Mouse (Mus musculus) limb, embryonic 13.5 days (tissue): ENCODE measurements at regions not wholly inside any gene's neighbourhood (a gene's known extent, or its start where the extent isn't known, plus 50 kb on each side); places are given as distances from the start of the nearest gene placed in this dataset.

Source experiments
- ATAC-seq: fragments of 200-750 bp; cut with Nextera tagmentation; 2 replicates; pipeline ENCODE4 v1.8.0; 2017; ENCODE audit warnings: low read depth, moderate number of reproducible peaks, moderate TSS enrichment; ENCODE audit not compliant: low FRiP score
- H3K27ac ChIP-seq: fragments of 300-500 bp; sonication (generic); 2 replicates; pipeline ENCODE4 v1.5.1; 2015; ENCODE audit warnings: inconsistent platforms, mild to moderate bottlenecking, moderate library complexity
- H3K27me3 ChIP-seq: fragments of 300-500 bp; sonication (generic); 2 replicates; pipeline ENCODE4 v1.6.1; 2015; ENCODE audit warnings: mild to moderate bottlenecking, inconsistent platforms
- H3K36me3 ChIP-seq: fragments of 300-500 bp; sonication (generic); 2 replicates; pipeline ENCODE4 v1.6.1; 2015; ENCODE audit warnings: inconsistent platforms, mild to moderate bottlenecking, moderate library complexity
- H3K4me1 ChIP-seq: fragments of 300-500 bp; sonication (generic); 2 replicates; pipeline ENCODE4 v1.6.1; 2015; ENCODE audit warnings: inconsistent platforms
- H3K4me2 ChIP-seq: fragments of 300-500 bp; sonication (generic); replicated peaks from 2 replicates; pipeline ENCODE4 v1.6.1; 2015; ENCODE audit warnings: inconsistent platforms, mild to moderate bottlenecking, moderate library complexity
- H3K4me3 ChIP-seq: fragments of 300-500 bp; sonication (generic); 2 replicates; pipeline ENCODE4 v1.5.1; 2015; ENCODE audit warnings: moderate library complexity, mild to moderate bottlenecking, inconsistent platforms
- H3K9ac ChIP-seq: fragments of 300-500 bp; sonication (generic); 2 replicates; pipeline ENCODE4 v1.6.1; 2015; ENCODE audit warnings: mild to moderate bottlenecking, inconsistent platforms
- H3K9me3 ChIP-seq: fragments of 300-500 bp; sonication (generic); 2 replicates; pipeline ENCODE4 v1.6.1; 2016; ENCODE audit warnings: inconsistent platforms
- WGBS: fragments of 180-500 bp; shearing (Covaris S2); methylation state at CpG from one replicate; pipeline ENCODE4 v1.1.7; 2015; 5-methylcytosine and 5-hydroxymethylcytosine counted together

DNA sequence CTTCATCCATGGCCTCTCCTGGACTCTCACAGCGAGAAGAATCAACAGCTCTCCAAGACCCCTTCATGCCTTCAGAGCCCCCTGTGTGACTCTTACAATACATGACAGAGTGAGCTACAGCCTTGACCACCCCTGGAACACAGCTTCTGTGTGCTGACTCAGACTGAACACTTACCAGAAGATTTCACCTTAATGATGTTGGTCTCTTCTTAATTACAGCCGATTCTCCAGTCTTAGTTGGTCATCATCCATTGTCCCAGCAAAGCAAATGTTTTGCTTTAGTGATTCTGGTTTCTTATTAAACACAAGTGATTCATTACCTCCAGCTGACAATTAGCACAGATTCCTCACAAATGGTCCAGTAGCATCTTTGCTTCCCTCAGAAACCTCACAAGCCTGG is 134.0 kb upstream of the Inhba start:
- ATAC-seq: no peak
- H3K4me1 ChIP-seq: no peaks in the 10 kb centered on the region
- H3K27ac ChIP-seq: no peak overlapping the region
- H3K36me3 ChIP-seq: no peaks in the 10 kb centered on the region
- no peaks in the 10 kb centered on the region for H3K9me3 ChIP-seq
- 95% methylated on average over 2 of the region's 2 CpGs for WGBS
- no peak overlapping the region for H3K4me3 ChIP-seq
- no peaks in the 10 kb centered on the region for H3K27me3 ChIP-seq
- no peak overlapping the region for H3K4me2 ChIP-seq
- H3K9ac ChIP-seq: no peak overlapping the region

DNA sequence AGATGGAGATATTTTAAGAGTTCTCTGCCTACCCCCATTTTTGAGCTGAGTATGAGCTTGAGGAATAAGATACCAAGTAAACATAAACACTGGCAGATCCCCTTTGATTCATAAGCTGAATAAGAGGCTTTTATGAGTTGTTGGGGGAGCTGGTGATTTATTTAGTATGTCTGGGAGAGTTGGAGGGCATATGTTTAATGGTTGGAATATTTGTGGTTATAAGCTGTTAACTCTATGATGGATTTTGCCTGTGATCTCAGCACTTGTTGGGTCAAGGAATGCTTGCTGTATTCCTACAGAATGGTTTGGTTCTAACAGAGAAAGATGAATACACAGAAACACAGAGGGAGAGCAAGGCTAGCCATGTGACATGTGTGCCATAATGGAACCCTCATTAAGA is 132.1 kb upstream of the Inhba start:
- no peaks in the 10 kb centered on the region for H3K4me1 ChIP-seq
- no peak for ATAC-seq
- H3K27ac ChIP-seq: no peak overlapping the region
- H3K4me2 ChIP-seq: no peak overlapping the region
- no peak overlapping the region for H3K9ac ChIP-seq
- H3K36me3 ChIP-seq: no peaks in the 10 kb centered on the region
- no peaks in the 10 kb centered on the region for H3K9me3 ChIP-seq
- no peak overlapping the region for H3K4me3 ChIP-seq
- H3K27me3 ChIP-seq: no peaks in the 10 kb centered on the region

DNA sequence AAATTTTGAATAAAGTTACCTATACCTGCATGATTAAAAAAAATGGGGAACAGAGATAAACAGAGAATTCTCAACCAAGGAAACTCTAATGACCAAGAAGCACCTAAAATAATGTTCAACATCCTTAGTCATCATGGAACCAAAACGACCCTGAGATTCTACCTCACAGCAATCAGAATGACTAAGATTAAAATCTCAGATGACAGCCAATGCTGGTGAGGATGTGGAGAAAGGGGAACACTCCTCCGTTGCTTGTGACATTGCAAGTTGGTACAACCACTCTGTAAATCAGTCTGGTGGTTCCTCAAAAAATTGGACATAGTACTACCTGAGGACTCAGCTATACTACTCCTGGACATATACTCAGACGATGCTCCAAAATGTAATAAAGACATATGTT is 120.9 kb upstream of the Inhba start:
- no peak overlapping the region for H3K4me2 ChIP-seq
- H3K9me3 ChIP-seq: no peaks in the 10 kb centered on the region
- no peak overlapping the region for H3K9ac ChIP-seq
- H3K4me3 ChIP-seq: no peak overlapping the region
- H3K4me1 ChIP-seq: no peaks in the 10 kb centered on the region
- H3K36me3 ChIP-seq: no peaks in the 10 kb centered on the region
- H3K27me3 ChIP-seq: no peaks in the 10 kb centered on the region
- no peak for ATAC-seq
- 82% methylated on average over 3 of the region's 3 CpGs for WGBS
- no peak overlapping the region for H3K27ac ChIP-seq

DNA sequence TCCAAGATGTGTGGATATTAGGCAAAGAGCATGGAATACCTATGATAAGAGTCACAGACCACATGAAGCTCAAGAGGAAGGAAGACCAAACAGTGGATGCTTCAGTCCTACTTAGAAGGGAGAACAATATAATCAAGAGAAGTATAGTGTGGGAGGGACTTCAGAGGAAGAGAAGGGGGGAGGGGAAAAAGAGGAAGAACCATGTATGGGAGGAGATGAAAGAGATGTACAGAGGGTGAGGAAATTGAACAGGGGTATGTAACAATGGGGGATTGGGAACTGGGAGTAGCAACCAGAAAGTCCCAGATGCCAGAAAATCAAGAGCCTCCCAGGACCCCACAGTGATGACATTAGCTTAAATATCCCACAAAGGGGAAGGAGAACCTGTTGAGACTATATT is 120.2 kb upstream of the Inhba start:
- Histone ChIP-seq H3K27me3 (no peaks in the 10 kb centered on the region), H3K27ac (no peak overlapping the region), H3K36me3 (no peaks in the 10 kb centered on the region), H3K4me2 (no peak overlapping the region), H3K9me3 (no peaks in the 10 kb centered on the region), H3K4me3 (no peak overlapping the region), H3K9ac (no peak overlapping the region), H3K4me1 (no peaks in the 10 kb centered on the region)
- ATAC-seq: no peak

DNA sequence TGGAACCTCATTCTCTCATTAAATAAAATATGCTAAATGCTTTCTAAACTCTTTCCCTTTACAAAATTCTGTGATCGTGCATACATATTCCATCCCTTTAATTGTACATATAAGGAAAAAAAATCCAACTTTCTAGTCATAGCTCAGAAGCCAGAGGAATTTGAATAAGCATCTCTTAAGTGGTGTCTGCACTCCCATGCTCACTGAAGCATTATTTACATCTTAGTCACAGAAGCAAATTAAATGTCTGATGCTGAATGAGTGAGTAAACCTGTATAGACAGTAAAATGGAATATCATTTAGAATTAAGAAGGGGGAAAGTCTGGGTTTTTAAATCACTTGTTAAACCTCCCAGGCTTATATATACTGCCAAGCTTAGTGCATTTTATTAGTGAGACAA is 113.5 kb upstream of the Inhba start:
- 80% methylated on average over 1 of the region's 1 CpGs for WGBS
- H3K36me3 ChIP-seq: no peaks in the 10 kb centered on the region
- no peak for ATAC-seq

DNA sequence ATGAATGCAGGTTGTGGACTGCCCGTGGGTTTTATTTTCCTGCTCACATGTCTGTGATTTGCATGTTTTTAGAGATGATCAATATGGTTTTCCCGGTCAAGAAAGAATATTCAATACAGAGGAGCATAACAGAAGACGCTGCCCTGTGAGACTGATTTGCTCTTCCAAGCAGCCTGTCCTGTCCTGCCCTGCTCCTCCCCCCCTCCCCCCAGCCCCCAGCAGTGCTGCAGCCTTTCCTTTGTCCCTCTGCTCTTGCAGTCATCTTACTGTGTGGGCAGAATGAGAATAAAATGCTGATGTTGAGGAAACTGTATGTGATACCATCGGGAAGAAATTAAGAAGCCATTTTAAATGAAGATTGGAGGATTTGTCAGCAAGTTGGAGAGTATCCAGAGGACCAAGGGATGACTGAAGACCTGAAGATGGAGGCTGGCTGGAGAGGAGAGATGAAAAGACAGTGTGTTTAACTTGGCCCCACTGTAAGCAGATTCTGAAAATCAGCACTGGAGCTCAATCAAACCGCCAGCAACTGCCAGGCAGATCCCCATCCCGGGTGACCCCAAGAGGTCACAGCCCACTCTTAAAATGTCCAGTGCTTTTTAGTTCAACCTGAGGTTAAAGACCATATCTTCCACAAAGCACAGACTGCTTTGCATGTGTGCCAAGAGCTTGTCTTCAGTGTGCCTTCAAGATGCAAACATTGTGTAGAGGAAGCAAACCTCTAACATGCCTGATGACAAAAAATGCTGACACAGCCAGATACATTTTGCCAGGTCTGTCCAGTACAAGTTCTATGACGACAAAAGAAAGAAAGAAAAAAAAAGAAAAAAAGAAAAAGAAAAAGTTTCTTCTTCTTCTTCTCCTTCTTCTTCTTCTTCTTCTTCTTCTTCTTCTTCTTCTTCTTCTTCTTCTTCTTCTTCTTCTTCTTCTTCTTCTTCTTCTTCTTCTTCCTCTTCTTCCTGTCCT is 109.7 kb upstream of the Inhba start:
- no peaks in the 10 kb centered on the region for H3K4me1 ChIP-seq
- no peaks in the 10 kb centered on the region for H3K36me3 ChIP-seq
- no peak overlapping the region for H3K4me2 ChIP-seq
- ATAC-seq: no peak
- no peak overlapping the region for H3K4me3 ChIP-seq
- no peaks in the 10 kb centered on the region for H3K9me3 ChIP-seq
- no peak overlapping the region for H3K27ac ChIP-seq
- no peak overlapping the region for H3K9ac ChIP-seq
- 47% methylated on average over 7 of the region's 7 CpGs for WGBS
- H3K27me3 ChIP-seq: no peaks in the 10 kb centered on the region

More for the DNA sequence above, 113.5 kb upstream of the Inhba start:
- Histone ChIP-seq H3K27me3 (no peaks in the 10 kb centered on the region), H3K4me2 (no peak overlapping the region), H3K9me3 (no peaks in the 10 kb centered on the region), H3K9ac (no peak overlapping the region), H3K4me3 (no peak overlapping the region), H3K27ac (no peak overlapping the region), H3K4me1 (no peaks in the 10 kb centered on the region)

DNA sequence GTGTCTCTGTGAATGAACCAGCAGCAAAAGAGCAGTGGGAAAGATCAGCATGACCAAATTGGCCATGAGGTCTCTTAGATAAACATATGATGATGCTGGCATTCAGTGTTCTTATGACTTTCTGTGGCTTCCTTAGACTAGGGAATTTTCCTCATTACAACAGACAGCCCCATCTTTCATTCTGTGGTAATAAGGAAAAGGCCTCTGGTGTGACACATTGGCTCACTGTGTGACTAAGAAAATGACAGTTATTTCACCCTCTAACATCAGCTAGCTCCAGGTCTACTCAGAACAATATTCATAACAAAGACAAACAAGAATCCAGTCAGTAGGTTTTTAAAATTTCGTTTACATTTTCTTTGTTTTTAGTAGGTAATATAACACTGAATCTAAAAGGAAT is 103.8 kb upstream of the Inhba start:
- Histone ChIP-seq H3K27ac (no peak overlapping the region), H3K9ac (no peak overlapping the region), H3K4me2 (no peak overlapping the region), H3K4me1 (no peaks in the 10 kb centered on the region), H3K4me3 (no peak overlapping the region), H3K9me3 (no peaks in the 10 kb centered on the region), H3K36me3 (no peaks in the 10 kb centered on the region), H3K27me3 (no peaks in the 10 kb centered on the region)
- ATAC-seq: no peak
- 66% methylated on average over 1 of the region's 1 CpGs for WGBS

DNA sequence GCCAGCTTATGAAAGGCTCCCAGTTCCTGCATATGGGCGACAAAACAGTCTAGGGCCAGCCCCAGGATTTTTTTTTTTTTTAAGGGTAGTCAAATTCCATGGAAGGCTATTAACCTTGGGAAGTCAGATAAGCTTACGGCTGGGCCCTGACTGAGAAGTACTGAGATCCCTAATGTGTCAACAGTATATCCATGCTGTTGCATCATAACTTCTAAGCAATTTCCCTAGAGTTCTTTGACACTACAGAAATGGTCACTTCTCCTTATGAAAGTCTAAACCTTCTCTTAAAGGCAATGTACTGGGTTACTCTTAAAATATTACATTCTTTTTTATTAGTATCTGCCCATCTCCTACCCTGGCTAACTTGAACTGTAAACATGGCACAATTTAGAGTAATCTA is 101.1 kb upstream of the Inhba start:
- 49% methylated on average over 2 of the region's 2 CpGs for whole genome bisulfite sequencing
- H3K27ac ChIP-seq: no peak overlapping the region
- no peak overlapping the region for H3K4me2 ChIP-seq
- no peak overlapping the region for H3K9ac ChIP-seq
- no peaks in the 10 kb centered on the region for H3K4me1 ChIP-seq
- H3K36me3 ChIP-seq: no peaks in the 10 kb centered on the region
- no peaks in the 10 kb centered on the region for H3K27me3 ChIP-seq
- no peak overlapping the region for H3K4me3 ChIP-seq
- no peak for ATAC-seq
- H3K9me3 ChIP-seq: no peaks in the 10 kb centered on the region

DNA sequence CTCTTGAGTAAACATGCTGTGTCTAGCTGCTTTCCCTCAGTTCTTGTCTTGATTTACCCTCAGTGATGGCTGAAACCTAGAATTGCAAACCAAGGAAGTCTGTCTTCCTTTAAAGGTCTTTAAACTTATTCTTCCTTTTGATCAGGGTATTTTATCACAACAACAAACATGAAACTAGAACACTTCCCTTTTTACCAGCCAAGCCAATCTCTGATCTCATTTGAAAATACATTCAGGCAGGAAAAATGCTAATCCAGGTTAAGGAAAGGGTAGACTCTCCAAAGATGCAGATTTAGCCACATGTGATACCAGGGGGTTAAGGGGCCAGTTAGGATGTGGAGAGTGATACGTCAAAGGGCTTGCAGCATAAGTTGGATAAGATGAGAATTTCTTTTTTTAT is 100.4 kb upstream of the Inhba start:
- no peak overlapping the region for H3K27ac ChIP-seq
- no peaks in the 10 kb centered on the region for H3K27me3 ChIP-seq
- WGBS: 92% methylated on average over 1 of the region's 1 CpGs
- H3K4me3 ChIP-seq: no peak overlapping the region
- ATAC-seq: no peak
- no peaks in the 10 kb centered on the region for H3K4me1 ChIP-seq
- H3K36me3 ChIP-seq: no peaks in the 10 kb centered on the region
- H3K9me3 ChIP-seq: no peaks in the 10 kb centered on the region
- no peak overlapping the region for H3K9ac ChIP-seq
- no peak overlapping the region for H3K4me2 ChIP-seq

DNA sequence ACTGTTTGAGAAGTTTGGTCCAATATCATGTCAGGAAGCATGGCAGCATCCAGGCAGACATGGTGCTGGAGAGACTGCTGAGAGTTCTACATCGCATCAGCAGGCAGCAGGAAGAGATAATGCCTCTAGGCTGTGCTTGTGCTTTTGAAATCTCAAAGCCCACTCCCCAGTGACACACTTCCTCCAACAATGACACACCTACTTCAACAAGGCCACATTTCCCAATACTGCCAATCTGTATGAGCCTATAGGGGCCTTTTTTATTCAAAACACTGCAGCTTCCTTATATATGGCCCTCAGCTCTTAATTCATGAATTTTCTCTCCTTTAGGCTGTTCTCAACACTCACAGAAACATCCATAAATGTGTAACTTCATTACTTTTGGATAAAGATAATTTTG is 97.4 kb upstream of the Inhba start:
- Histone ChIP-seq H3K27ac (no peak overlapping the region), H3K27me3 (no peaks in the 10 kb centered on the region), H3K9me3 (no peaks in the 10 kb centered on the region), H3K4me3 (no peak overlapping the region), H3K36me3 (no peaks in the 10 kb centered on the region), H3K4me2 (no peak overlapping the region), H3K4me1 (no peaks in the 10 kb centered on the region), H3K9ac (no peak overlapping the region)
- ATAC-seq: no peak
- 86% methylated on average over 1 of the region's 1 CpGs for WGBS

DNA sequence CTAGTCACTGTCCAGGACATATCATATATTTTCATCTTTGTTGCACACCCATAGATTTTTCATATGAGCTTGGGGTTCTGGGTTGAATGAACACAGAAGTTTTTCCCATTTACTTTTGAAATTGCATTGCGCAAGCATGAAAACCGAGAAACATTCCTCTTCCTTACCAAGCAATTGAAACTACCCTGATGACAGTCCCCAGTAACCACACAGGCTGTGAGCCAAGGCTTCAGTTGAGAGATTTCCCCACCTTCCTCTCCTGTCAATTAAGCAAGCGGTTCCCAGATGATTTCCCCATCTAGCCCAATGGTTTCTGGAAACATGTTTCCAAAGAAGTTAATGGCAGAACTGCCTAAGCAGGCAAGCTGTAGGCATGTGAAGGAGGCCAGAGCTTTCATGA is 81.8 kb upstream of the Inhba start:
- ATAC-seq: no peak
- Histone ChIP-seq H3K4me2 (no peak overlapping the region), H3K36me3 (no peaks in the 10 kb centered on the region), H3K9me3 (no peaks in the 10 kb centered on the region), H3K4me3 (no peak overlapping the region), H3K27me3 (no peaks in the 10 kb centered on the region), H3K9ac (no peak overlapping the region), H3K4me1 (no peaks in the 10 kb centered on the region), H3K27ac (no peak overlapping the region)
- 79% methylated on average over 3 of the region's 3 CpGs for WGBS

DNA sequence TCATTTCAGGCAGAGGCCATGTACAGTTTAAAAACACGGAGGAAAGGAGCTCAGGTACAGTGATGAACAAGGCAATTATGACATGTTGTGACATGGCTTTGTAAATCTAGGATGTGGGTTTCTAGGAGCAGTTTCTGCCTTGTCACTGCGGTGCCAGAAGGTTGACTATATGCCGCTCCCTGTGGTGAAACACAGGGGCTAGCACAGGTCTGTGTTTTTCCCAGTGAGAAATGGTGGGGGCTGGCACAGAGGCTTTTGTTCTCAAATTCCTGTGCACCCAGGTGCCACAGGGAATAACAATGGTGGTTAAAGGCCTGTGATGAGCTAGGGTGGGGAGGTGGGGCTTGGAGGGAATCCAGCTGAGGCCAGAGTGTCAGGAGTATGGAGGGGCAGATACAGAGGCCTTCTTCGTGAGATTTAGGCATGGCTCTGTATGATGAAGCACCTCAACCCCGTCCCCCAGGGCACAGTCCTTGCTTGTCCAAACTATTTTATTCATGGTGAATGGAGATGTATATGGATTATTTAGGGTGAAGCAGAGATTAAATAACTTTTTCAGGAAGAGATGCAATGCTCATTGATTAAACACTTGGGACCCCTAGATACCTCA is 80.0 kb upstream of the Inhba start:
- Histone ChIP-seq H3K27me3 (no peaks in the 10 kb centered on the region), H3K9ac (no peak overlapping the region), H3K4me3 (no peak overlapping the region), H3K4me2 (no peak overlapping the region), H3K36me3 (no peaks in the 10 kb centered on the region), H3K9me3 (no peaks in the 10 kb centered on the region), H3K27ac (no peak overlapping the region), H3K4me1 (no peaks in the 10 kb centered on the region)
- ATAC-seq: no peak
- WGBS: 50% methylated on average over 5 of the region's 5 CpGs

DNA sequence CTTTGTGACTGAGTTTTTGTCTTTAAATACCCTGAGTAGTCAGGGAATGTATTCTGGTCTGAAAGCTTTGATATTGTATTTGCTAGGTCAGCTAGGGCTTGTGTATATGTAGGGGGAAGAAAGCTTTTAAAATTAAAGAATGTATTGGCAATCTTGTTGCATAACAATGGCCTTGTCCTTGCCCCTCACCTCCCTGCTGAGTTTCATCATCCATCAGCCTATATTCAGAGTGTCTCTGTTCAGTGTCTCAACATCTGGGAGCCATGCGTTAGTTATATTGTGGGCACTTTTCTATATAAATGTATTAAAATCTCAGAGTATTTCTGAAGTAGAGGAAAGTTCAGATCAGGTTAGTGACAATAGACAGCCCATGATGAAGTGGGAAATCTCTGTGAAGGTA is 76.0 kb upstream of the Inhba start:
- WGBS: 76% methylated on average over 1 of the region's 1 CpGs
- Histone ChIP-seq H3K27me3 (no peaks in the 10 kb centered on the region), H3K4me3 (no peak overlapping the region), H3K9me3 (no peaks in the 10 kb centered on the region), H3K36me3 (no peaks in the 10 kb centered on the region), H3K4me1 (no peaks in the 10 kb centered on the region), H3K27ac (no peak overlapping the region), H3K4me2 (no peak overlapping the region), H3K9ac (no peak overlapping the region)
- no peak for ATAC-seq
